Mouse (Mus musculus) liver, embryonic 11.5 days (tissue): ENCODE results near the gene Irf6. TPM values are rescaled to one million over a fixed set of nuclear protein-coding genes. Genes with fewer than 3 reads are reported as not detected.

Experiments
- ATAC-seq: fragments of 200-750 bp; cut with Nextera tagmentation; replicated peaks from 2 replicates; pipeline ENCODE4 v1.8.0; 2017; ENCODE audit warnings: moderate number of reproducible peaks, mild to moderate bottlenecking, moderate TSS enrichment, moderate library complexity; ENCODE audit not compliant: low FRiP score
- DNase-seq: peaks from one replicate; pipeline ENCODE4 v3.0.0-alpha.2; 2017; ENCODE audit warnings: low spot score
- H3K27ac ChIP-seq: fragments of 300-500 bp; sonication (generic); 2 replicates; pipeline ENCODE4 v1.5.1; 2014; ENCODE audit warnings: mild to moderate bottlenecking, low read depth, low read length, control low read depth
- H3K27me3 ChIP-seq: fragments of 300-500 bp; sonication (generic); replicated peaks from 2 replicates; pipeline ENCODE4 v1.6.1; 2014; ENCODE audit warnings: low read length, mixed read lengths; ENCODE audit not compliant: control insufficient read depth, insufficient read depth
- H3K36me3 ChIP-seq: fragments of 300-500 bp; sonication (generic); 2 replicates; pipeline ENCODE4 v1.6.1; 2014; ENCODE audit warnings: mild to moderate bottlenecking, low read length, moderate library complexity, mixed read lengths; ENCODE audit not compliant: control insufficient read depth, insufficient read depth
- H3K4me1 ChIP-seq: fragments of 300-500 bp; sonication (generic); replicated peaks from 2 replicates; pipeline ENCODE4 v1.6.1; 2014; ENCODE audit warnings: low read length, mixed read lengths; ENCODE audit not compliant: control insufficient read depth, insufficient read depth
- H3K4me2 ChIP-seq: fragments of 300-500 bp; sonication (generic); 2 replicates; pipeline ENCODE4 v1.6.1; 2014; ENCODE audit warnings: mild to moderate bottlenecking, control low read depth, moderate library complexity
- H3K4me3 ChIP-seq: fragments of 300-500 bp; sonication (generic); 2 replicates; pipeline ENCODE4 v1.5.1; 2014; ENCODE audit warnings: low read depth, low read length, control low read depth
- H3K9ac ChIP-seq: fragments of 300-500 bp; sonication (generic); 2 replicates; pipeline ENCODE4 v1.6.1; 2014; ENCODE audit warnings: low read depth, low read length, control low read depth
- H3K9me3 ChIP-seq: fragments of 300-500 bp; sonication (generic); 2 replicates; pipeline ENCODE4 v1.6.1; 2016; ENCODE audit warnings: low read length, inconsistent platforms, mixed read lengths; ENCODE audit not compliant: control insufficient read depth
- WGBS: fragments of 180-500 bp; shearing (Covaris S2); extraction: QIAGEN DNeasy Blood & Tissue Kit; methylation state at CpG from one replicate; pipeline ENCODE4 v1.1.7; 2014; 5-methylcytosine and 5-hydroxymethylcytosine counted together
- polyA plus RNA-seq: library from polyadenylated mRNA; unstranded; fragments of >200 nt; fragmentation: Nextera tagmentation; extraction: Ambion mirVana; gene quantifications from 2 replicates; pipeline ENCODE4 v1.2.1, GENCODE M21; 2014

Irf6 gene
- polyA plus RNA-seq, 1 experiment from 2014 or later: 4.1 TPM

DNA sequence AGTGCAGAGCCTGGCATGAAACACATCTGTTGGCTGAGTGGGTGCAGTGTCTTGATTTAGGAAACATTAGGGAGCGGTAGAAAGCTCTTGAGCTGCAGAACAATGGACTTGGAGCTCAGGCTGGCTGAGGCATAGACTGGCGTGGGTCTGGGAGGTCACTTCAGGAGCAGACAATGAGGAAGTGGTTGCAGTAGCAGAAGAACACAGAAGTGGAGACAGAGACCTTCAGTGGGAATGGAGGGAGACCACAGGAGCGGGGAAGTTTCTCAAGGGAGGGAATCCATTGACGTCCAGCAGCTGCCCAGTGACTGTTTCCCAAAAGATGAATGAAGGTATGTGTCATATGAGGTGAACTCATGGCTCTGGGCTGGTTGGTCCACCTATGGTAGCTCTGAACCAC is 7.8 kb upstream of the Irf6 start:
- Histone ChIP-seq H3K4me2 (no peak overlapping the region), H3K4me3 (no peak overlapping the region), H3K27me3 (no peaks in the 10 kb centered on the region), H3K27ac (no peak overlapping the region), H3K36me3 (no peaks in the 10 kb centered on the region), H3K9ac (no peak overlapping the region), H3K9me3 (no peaks in the 10 kb centered on the region), H3K4me1 (no peaks in the 10 kb centered on the region)
- DNase-seq: no peak
- WGBS: 49% methylated on average over 4 of the region's 4 CpGs
- ATAC-seq: no peak

DNA sequence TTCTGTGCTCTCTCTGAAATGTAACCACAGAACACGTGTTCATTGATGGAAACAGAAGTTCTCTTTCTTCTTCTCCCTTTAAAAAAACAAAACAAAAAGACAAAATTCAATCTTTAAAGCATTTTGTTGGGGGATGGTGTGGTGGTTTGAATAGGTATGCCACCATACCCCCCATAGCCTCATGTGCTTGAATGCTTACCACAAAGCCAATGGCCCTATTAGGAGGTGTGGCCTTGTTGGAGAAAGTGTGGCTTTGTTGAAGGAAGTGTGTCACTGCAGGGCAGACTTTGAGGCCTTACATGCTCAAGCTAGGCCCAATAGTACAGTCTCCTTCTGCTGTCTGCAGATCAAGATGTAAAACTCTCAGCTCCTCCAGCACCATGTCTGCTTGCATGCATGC is 6.5 kb upstream of the Irf6 start:
- 55% methylated on average over 1 of the region's 1 CpGs for WGBS
- no peak overlapping the region for H3K4me3 ChIP-seq
- H3K9me3 ChIP-seq: no peaks in the 10 kb centered on the region
- no peak overlapping the region for H3K9ac ChIP-seq
- no peak overlapping the region for H3K4me2 ChIP-seq
- H3K27me3 ChIP-seq: peaks cover 2% of the 10 kb centered on the region
- no peaks in the 10 kb centered on the region for H3K36me3 ChIP-seq
- H3K27ac ChIP-seq: no peak overlapping the region
- no peaks in the 10 kb centered on the region for H3K4me1 ChIP-seq
- DNase-seq: no peak
- no peak for ATAC-seq

DNA sequence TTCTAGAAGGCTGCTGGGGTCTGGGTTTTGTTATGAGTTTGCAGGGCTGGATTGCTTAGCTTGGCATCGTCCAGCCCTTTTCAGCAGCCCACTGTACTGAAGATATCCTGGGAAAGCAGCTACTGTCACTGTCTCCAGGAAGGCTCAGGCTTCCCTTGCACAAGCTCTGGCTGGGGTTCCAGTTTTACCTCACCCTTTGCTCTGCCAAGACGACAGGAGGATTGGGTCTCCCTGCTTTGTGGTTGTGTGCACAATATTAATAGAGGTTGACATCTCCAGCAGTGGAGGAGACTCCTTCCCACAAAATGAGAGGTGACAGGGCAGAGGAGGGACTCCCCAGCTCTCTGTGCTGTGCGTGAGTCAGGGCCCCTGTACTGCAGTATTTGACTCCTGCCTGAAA is 3.7 kb upstream of the Irf6 start:
- Histone ChIP-seq H3K9me3 (no peaks in the 10 kb centered on the region), H3K27me3 (peaks cover 30% of the 10 kb centered on the region), H3K4me3 (no peak overlapping the region), H3K27ac (no peak overlapping the region), H3K4me1 (no peaks in the 10 kb centered on the region), H3K4me2 (no peak overlapping the region), H3K36me3 (no peaks in the 10 kb centered on the region), H3K9ac (no peak overlapping the region)
- ATAC-seq: no peak
- DNase-seq: no peak
- 65% methylated on average over 3 of the region's 3 CpGs for WGBS

DNA sequence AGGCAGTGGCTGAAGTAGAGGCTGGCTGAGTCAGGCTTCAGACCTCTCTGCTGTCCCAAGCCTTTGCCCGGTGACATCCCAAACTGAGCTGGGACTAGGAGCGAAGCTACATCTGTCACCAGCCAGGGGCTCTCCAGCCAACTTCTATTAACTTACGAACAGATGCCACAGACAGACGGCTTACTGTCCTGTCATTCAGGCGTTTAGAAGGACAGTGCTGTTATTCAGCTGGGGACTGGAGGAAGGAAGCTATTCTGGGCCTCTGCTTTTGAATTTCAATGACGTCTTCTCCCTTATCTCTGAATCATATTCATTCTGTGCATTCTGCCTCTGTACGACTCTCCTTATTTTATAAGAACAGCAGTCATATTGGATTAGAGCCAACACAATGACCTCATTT is 1.8 kb upstream of the Irf6 start:
- Histone ChIP-seq H3K9ac (no peak overlapping the region), H3K4me3 (no peak overlapping the region), H3K9me3 (no peaks in the 10 kb centered on the region), H3K4me2 (no peak overlapping the region), H3K27ac (no peak overlapping the region), H3K36me3 (no peaks in the 10 kb centered on the region), H3K27me3 (peaks cover 36% of the 10 kb centered on the region), H3K4me1 (peaks cover 6% of the 10 kb centered on the region)
- DNase-seq (no peak), ATAC-seq (no peak)
- WGBS: 47% methylated on average over 7 of the region's 7 CpGs

DNA sequence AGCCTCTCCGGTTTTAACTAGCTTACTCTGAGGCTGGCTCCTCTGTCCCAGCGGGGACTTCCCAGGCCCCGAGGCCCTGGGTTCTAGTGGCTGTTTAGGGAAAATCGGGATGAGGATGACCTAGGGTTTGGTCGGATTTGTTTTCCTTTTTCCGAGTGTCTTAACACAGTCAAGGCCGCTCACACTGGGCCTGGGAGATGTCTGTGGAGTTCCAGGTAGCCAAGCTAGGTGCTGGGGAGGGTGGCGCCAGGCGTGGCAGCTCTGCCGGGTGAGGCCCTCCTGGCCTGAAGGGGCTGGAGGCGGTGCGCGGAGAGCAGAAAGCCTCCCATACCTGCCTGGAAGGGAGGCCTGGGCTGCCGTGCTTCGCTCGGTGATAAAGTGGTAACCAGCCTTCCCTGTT is 650 bp downstream of the Irf6 start:
- 36% methylated on average over 16 of the region's 16 CpGs for WGBS
- Histone ChIP-seq H3K9ac (no peak overlapping the region), H3K9me3 (no peaks in the 10 kb centered on the region), H3K4me1 (peaks cover 11% of the 10 kb centered on the region), H3K36me3 (no peaks in the 10 kb centered on the region), H3K27me3 (peaks cover 36% of the 10 kb centered on the region), H3K4me3 (peak overlapping the region; percentile 39), H3K4me2 (peak overlapping the region; percentile 62), H3K27ac (no peak overlapping the region)
- DNase-seq: peak; percentile 39
- ATAC-seq: 0 out of 2 replicates have a peak, but pooled peaks have one; percentile 7

DNA sequence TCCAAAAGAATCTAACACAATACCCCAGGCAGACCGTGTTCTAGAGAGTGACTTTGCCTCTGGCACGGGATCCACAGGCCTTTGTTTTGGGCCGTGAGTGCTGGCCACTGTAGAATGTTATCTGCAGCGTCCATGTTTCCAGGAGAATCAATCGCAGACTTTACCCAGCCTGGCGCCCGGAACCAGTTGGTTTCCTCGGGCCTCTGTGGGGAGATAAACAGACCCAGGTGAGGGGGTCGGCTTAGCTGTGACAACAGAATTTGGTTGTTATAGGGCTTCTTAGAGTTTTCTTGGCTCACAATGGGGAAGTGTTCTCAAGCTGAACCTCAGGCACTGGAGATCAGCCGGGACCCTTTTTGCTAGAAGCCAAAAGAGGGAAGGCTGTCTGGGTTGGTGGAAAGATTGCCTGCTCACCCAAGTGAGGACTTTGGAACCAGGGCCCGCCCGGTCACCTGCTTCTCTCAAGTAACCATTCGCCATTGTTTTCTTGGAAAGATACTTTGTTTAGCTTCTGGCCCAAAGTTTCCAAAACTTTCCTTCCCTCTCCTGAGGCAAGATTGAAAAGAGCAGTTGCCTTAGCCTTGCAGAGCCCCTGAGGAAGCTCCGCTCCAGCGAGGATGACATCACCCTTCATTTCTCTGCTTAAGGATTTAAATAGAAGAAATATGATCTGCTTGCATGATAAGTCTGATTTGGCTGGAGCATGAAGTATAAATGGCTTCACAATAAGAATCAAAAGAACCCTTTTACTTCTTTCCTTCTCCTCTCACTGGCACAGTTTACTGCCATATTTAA is 3.6 kb downstream of the Irf6 start:
- Histone ChIP-seq H3K27ac (no peak overlapping the region; the same call in 1 of the 2 replicates), H3K9me3 (no peaks in the 10 kb centered on the region), H3K4me2 (peak overlapping the region; percentile 23), H3K4me1 (peaks cover 24% of the 10 kb centered on the region), H3K4me3 (no peak overlapping the region), H3K36me3 (no peaks in the 10 kb centered on the region; the same call in 1 of the 2 replicates), H3K9ac (no peak overlapping the region), H3K27me3 (peaks cover 33% of the 10 kb centered on the region)
- ATAC-seq (peak; percentile 30; the same call in 1 of the 2 replicates), DNase-seq (peak; percentile 43)
- WGBS: 33% methylated on average over 15 of the region's 15 CpGs

DNA sequence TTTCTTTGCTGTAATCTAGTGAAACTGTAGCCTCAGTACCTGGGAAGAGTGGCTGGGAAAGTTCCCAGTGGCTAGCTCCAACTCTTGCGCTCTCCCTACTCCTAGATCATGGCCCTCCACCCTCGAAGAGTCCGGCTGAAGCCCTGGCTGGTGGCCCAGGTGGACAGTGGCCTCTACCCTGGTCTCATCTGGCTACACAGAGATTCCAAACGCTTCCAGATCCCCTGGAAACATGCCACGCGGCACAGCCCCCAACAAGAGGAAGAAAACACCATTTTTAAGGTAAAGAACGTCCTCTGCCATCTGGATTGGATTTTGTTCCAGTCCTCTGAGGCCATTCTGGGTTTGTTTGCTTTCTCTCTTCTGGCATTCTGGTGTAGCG is 4.2 kb downstream of the Irf6 start:
- DNase-seq (no peak), ATAC-seq (no peak)
- Histone ChIP-seq H3K4me2 (no peak overlapping the region), H3K4me1 (peaks cover 24% of the 10 kb centered on the region), H3K27me3 (peaks cover 27% of the 10 kb centered on the region), H3K4me3 (no peak overlapping the region), H3K27ac (no peak overlapping the region), H3K9me3 (no peaks in the 10 kb centered on the region), H3K9ac (no peak overlapping the region), H3K36me3 (no peaks in the 10 kb centered on the region; the same call in 1 of the 2 replicates)
- WGBS: 77% methylated on average over 8 of the region's 8 CpGs

DNA sequence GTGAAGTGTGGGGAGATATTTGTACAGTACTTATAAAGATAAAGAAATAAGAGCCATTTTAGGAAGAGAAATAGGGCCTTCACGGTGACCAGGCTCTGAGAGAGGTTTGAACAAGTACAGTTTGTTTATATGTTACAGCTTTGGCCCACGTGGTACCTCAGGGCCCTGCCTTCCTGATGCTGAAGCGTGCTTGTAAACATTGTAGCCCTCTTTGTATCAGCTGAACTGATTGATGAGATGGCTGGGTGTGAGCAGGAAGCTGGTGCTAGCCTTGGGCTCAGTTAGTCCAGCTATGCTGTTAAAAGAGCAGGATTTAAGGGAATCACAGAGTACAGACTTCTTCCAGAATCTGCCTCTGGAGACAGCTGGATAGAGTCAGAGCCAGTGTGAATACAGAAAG is 6.3 kb downstream of the Irf6 start:
- WGBS: 35% methylated on average over 3 of the region's 3 CpGs
- DNase-seq: no peak

DNA sequence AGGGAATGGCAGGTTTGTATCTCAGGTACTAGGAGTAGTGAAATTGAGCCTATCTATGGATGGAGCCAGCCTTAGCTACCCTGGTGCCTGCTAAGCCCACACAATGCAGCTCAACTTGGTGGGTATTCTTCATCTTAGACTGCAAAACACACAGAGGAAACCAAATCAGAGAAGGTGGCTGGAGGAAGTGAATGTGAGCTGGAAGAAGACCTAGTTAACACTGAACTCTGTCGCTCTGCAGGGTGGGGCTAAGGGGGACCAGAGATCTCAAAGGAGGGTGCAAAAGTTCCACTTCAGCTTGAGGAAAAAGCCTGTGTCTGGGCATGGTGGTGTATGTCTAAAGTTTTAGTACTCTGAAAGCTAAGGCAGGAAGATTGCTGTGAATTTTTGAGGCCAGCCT is 6.7 kb downstream of the Irf6 start:
- peak overlapping the region; percentile 61; the same call in 1 of the 2 replicates for H3K4me2 ChIP-seq
- DNase-seq: no peak

More for the DNA sequence above, 6.3 kb downstream of the Irf6 start:
- Histone ChIP-seq H3K4me3 (no peak overlapping the region), H3K9ac (no peak overlapping the region), H3K4me2 (no peak overlapping the region), H3K4me1 (peaks cover 24% of the 10 kb centered on the region), H3K27ac (no peak overlapping the region), H3K27me3 (peaks cover 7% of the 10 kb centered on the region), H3K36me3 (no peaks in the 10 kb centered on the region; the same call in 1 of the 2 replicates), H3K9me3 (no peaks in the 10 kb centered on the region)
- ATAC-seq: no peak

More for the DNA sequence above, 6.7 kb downstream of the Irf6 start:
- no peak overlapping the region for H3K4me3 ChIP-seq
- H3K36me3 ChIP-seq: no peaks in the 10 kb centered on the region; the same call in 1 of the 2 replicates
- no peaks in the 10 kb centered on the region for H3K9me3 ChIP-seq
- no peak overlapping the region for H3K9ac ChIP-seq
- peaks cover 3% of the 10 kb centered on the region; the same call in 1 of the 2 replicates for H3K27me3 ChIP-seq
- peaks cover 24% of the 10 kb centered on the region for H3K4me1 ChIP-seq
- ATAC-seq: no peak
- H3K27ac ChIP-seq: no peak overlapping the region
- WGBS: 30% methylated on average over 1 of the region's 1 CpGs
